Mouse (Mus musculus): ENCODE data around the gene Nol4l.

GRCm38 (mm10) chr2:153406882-153407281 is 122.9 kb downstream of the Nol4l start:
- TF ChIP-seq POLR2A (IDR thresholded peaks at IDR 0.05; ENCODE audit: low read depth, low read length) (no peak), CTCF (IDR thresholded peaks at IDR 0.05; ENCODE audit: extremely low read depth, insufficient read length, insufficient replicate concordance, low read depth, low read length) (no peak)

All from small intestine, adult 2 months (tissue).